Mouse (Mus musculus) sigmoid colon, adult 10 weeks (tissue): Measurements from ENCODE around the gene Sox6. TPM values are rescaled to one million over a fixed set of nuclear protein-coding genes. Genes with fewer than 3 reads are reported as not detected.

Source experiments
- polyA plus RNA-seq: library from polyadenylated mRNA; stranded (reverse); fragments of 350-450 nt; fragmentation: Illumina TruSeq; extraction: RNeasy Lipid Tissue Mini Kit (QIAGEN cat#74804); gene quantifications from one replicate; pipeline ENCODE4 v1.2.3, GENCODE M21; 2014; ENCODE audit warnings: low read depth, low replicate concordance

Gene Sox6
- 7.2 TPM for polyA plus RNA-seq

GRCm38 (mm10) chr7:116038511-116038910, at the start of gene Sox6:
Gene Sox6 (minus strand): TSS chr7:116038796.

GRCm38 (mm10) chr7:116084366-116084765, 45.8 kb upstream of the Sox6 start, which contains the start of gene Gm4353:
Gene Gm4353 (minus strand): TSS chr7:116084635.

DNA sequence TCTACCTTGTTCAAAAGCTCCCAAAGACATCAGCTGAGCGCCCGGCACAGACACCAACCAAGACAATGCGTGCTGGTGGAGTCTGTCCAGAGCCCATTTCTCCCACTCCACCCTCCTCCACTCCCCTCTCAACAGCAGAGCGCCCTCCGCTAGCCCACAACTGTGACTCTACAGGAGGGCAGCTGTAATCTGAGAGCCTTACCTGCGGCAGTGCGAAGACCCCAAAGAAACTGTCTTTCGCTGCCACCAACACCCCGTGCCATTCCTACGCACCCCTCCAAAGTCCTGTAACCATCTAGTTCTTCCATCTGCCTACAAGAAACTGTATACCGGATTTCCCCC, 571 bp upstream of the Sox6 start, which contains the start of gene 1110004F10Rik:
1110004F10Rik (plus strand) TSS at position 202 of the 342 bp plus-strand sequence.

Other genes starting within 250 kb of the Sox6 start
- 147 TPM for gene 1110004F10Rik, start 601 bp upstream of the Sox6 start, polyA plus RNA-seq
- 0.76 TPM for gene Gm4353, start 45.8 kb upstream of the Sox6 start, polyA plus RNA-seq